Mouse (Mus musculus): ENCODE measurements around the gene Riox1. TPM values are rescaled to one million over a fixed set of nuclear protein-coding genes. Genes with fewer than 3 reads are reported as not detected.

Gene Riox1
- total and polyA plus RNA-seq, 2 experiments from 2014 or later: 12.6 to 25.3 TPM

- peak within 1 kb of the TSS; percentile 59 for H3K9ac ChIP-seq (replicated peaks; ENCODE audit: low read length, poor library complexity, severe bottlenecking)
- H3K4me1 ChIP-seq (ENCODE audit: insufficient read depth, low read length): no peaks in the 10 kb centered on the region
- H3K27me3 ChIP-seq (ENCODE audit: insufficient read depth, low read length): no peaks in the 10 kb centered on the region
- 0 out of 2 replicates have a peak, but pooled peaks have one; percentile 15 for TF ChIP-seq CTCF (IDR thresholded peaks at IDR 0.05)
- H3K27ac ChIP-seq (ENCODE audit: low read depth, low read length): peak within 1 kb of the TSS; percentile 72
- H3K4me2 ChIP-seq (ENCODE audit: low read depth, low read length, poor library complexity, severe bottlenecking): peak within 1 kb of the TSS; percentile 94
- no peaks in the 10 kb centered on the region for H3K36me3 ChIP-seq (ENCODE audit: insufficient read depth, low read length)
- DNase-seq (ENCODE audit: low spot score) (peak; percentile 99), ATAC-seq (ENCODE audit: low FRiP score) (peak; percentile 100)
- H3K9me3 ChIP-seq (ENCODE audit: low read length): no peaks in the 10 kb centered on the region
- under 1% methylated on average over 52 of the region's 63 CpGs for WGBS
- H3K4me3 ChIP-seq (ENCODE audit: low read depth, low read length): peak within 1 kb of the TSS; percentile 93
Observed at GRCm38 (mm10) chr12:83921535-83922381, 28.6 kb upstream of the Riox1 start, which contains the start of gene Numb. Numb (minus strand) TSS chr12:83921934.

GRCm38 (mm10) chr12:83922724-83923485 is 27.5 kb upstream of the Riox1 start:
- no peak for TF ChIP-seq CTCF (IDR thresholded peaks at IDR 0.05)
- H3K27ac ChIP-seq (ENCODE audit: low read depth, low read length): no peak overlapping the region
- no peaks in the 10 kb centered on the region for H3K36me3 ChIP-seq (ENCODE audit: insufficient read depth, low read length)
- DNase-seq (ENCODE audit: low spot score) (no peak), ATAC-seq (ENCODE audit: low FRiP score) (no peak)
- no peak overlapping the region for H3K9ac ChIP-seq (replicated peaks; ENCODE audit: low read length, poor library complexity, severe bottlenecking)
- H3K4me2 ChIP-seq (ENCODE audit: low read depth, low read length, poor library complexity, severe bottlenecking): peak overlapping the region; percentile 47
- H3K4me1 ChIP-seq (ENCODE audit: insufficient read depth, low read length): no peaks in the 10 kb centered on the region
- 34% methylated on average over 8 of the region's 8 CpGs for WGBS
- peak overlapping the region; percentile 93 for H3K4me3 ChIP-seq (ENCODE audit: low read depth, low read length)
- H3K27me3 ChIP-seq (ENCODE audit: insufficient read depth, low read length): no peaks in the 10 kb centered on the region
- H3K9me3 ChIP-seq (ENCODE audit: low read length): no peaks in the 10 kb centered on the region

GRCm38 (mm10) chr12:83923486-83923859 is 26.9 kb upstream of the Riox1 start:
- H3K4me2 ChIP-seq (ENCODE audit: low read depth, low read length, poor library complexity, severe bottlenecking): no peak overlapping the region
- H3K27me3 ChIP-seq (ENCODE audit: insufficient read depth, low read length): no peaks in the 10 kb centered on the region
- no peaks in the 10 kb centered on the region for H3K36me3 ChIP-seq (ENCODE audit: insufficient read depth, low read length)
- no peak for TF ChIP-seq CTCF (IDR thresholded peaks at IDR 0.05)
- no peaks in the 10 kb centered on the region for H3K9me3 ChIP-seq (ENCODE audit: low read length)
- H3K4me1 ChIP-seq (ENCODE audit: insufficient read depth, low read length): no peaks in the 10 kb centered on the region
- no peak overlapping the region for H3K9ac ChIP-seq (replicated peaks; ENCODE audit: low read length, poor library complexity, severe bottlenecking)
- no peak for ATAC-seq (ENCODE audit: low FRiP score)
- no peak for DNase-seq (ENCODE audit: low spot score)
- no peak overlapping the region for H3K4me3 ChIP-seq (ENCODE audit: low read depth, low read length)
- WGBS: 88% methylated on average over 1 of the region's 1 CpGs
- H3K27ac ChIP-seq (ENCODE audit: low read depth, low read length): no peak overlapping the region

GRCm38 (mm10) chr12:83924332-83924731 is 26.1 kb upstream of the Riox1 start:
- ATAC-seq (ENCODE audit: low FRiP score): no peak
- H3K27me3 ChIP-seq (ENCODE audit: insufficient read depth, low read length): no peaks in the 10 kb centered on the region
- H3K4me1 ChIP-seq (ENCODE audit: insufficient read depth, low read length): no peaks in the 10 kb centered on the region
- H3K36me3 ChIP-seq (ENCODE audit: insufficient read depth, low read length): no peaks in the 10 kb centered on the region
- no peak overlapping the region for H3K4me2 ChIP-seq (ENCODE audit: low read depth, low read length, poor library complexity, severe bottlenecking)
- TF ChIP-seq CTCF (IDR thresholded peaks at IDR 0.05): no peak
- no peaks in the 10 kb centered on the region for H3K9me3 ChIP-seq (ENCODE audit: low read length)
- no peak overlapping the region for H3K27ac ChIP-seq (ENCODE audit: low read depth, low read length)
- DNase-seq (ENCODE audit: low spot score): no peak
- H3K4me3 ChIP-seq (ENCODE audit: low read depth, low read length): no peak overlapping the region
- WGBS: 63% methylated on average over 3 of the region's 3 CpGs
- no peak overlapping the region for H3K9ac ChIP-seq (replicated peaks; ENCODE audit: low read length, poor library complexity, severe bottlenecking)

- H3K9ac ChIP-seq (replicated peaks; ENCODE audit: low read length, poor library complexity, severe bottlenecking): no peak overlapping the region
- H3K36me3 ChIP-seq (ENCODE audit: insufficient read depth, low read length): no peaks in the 10 kb centered on the region
- no peak for DNase-seq (ENCODE audit: low spot score)
- H3K27ac ChIP-seq (ENCODE audit: low read depth, low read length): no peak overlapping the region
- H3K27me3 ChIP-seq (ENCODE audit: insufficient read depth, low read length): no peaks in the 10 kb centered on the region
- 73% methylated on average over 7 of the region's 7 CpGs for WGBS
- no peak overlapping the region for H3K4me2 ChIP-seq (ENCODE audit: low read depth, low read length, poor library complexity, severe bottlenecking)
- no peak overlapping the region for H3K4me3 ChIP-seq (ENCODE audit: low read depth, low read length)
- TF ChIP-seq CTCF (IDR thresholded peaks at IDR 0.05): no peak
- no peak for ATAC-seq (ENCODE audit: low FRiP score)
- H3K4me1 ChIP-seq (ENCODE audit: insufficient read depth, low read length): no peaks in the 10 kb centered on the region
- H3K9me3 ChIP-seq (ENCODE audit: low read length): no peaks in the 10 kb centered on the region
Observed at GRCm38 (mm10) chr12:83925160-83925703, 25.2 kb upstream of the Riox1 start.

All from midbrain, postnatal 0 days (tissue).